ENCODE assay signal across 15 mouse cellular contexts in the genomic region with DNA sequence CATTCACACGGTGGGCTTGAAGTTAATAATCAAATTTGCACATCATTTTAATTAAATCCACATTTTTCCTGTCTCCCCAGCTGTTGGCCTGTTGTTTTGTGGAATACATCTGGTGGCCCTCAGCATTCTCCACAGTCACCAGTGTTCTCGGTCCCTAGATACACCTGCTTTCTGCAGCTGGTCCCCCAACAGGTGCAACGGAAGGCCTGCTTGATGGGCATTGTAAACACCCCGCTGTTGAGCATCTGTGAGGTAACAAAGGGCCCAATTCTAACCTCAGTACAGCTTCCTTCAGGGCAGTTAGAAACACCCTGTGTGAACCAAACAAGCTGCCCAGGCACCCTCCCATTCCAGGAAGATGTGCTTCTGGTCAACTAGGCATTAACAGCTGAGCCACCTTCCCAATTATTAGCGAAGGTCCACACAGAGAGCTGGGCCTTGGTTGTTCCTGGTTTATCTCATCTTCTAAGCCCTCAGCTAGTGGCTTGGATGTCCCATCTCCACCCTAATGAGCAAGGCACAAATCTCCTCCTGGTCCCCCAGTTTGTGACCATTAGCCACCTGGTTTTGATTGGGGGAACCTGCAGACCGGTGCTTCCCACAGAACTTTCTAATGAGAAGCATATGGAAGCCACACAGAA.
"Had no signal": no experiment of that assay in that cellular context is flagged by ENCODE, and none has a peak within 500 bp of the region (broad histone marks: within the 10 kb centered on the region; RNA-seq: fewer than 3 reads in every experiment).

No protein-coding gene starts in this region.

- DNase-seq: kidney, adult 2 months; kidney, postnatal 25 days; layer of hippocampus, adult 9-11 months; liver, embryonic 13.5 days; lung, embryonic 14.5 days; thymus, adult 18-20 months; thymus, postnatal 4 days had no signal

- H3K27ac ChIP-seq: kidney, postnatal 0 days; layer of hippocampus, adult 2 months; limb, embryonic 12.5 days; liver, embryonic 13.5 days; macrophage; midbrain, embryonic 12.5 days; midbrain, embryonic 15.5 days; neural tube, embryonic 13.5 days had no signal

- ATAC-seq: lung, postnatal 0 days; midbrain, embryonic 15.5 days had no signal

- H3K4me1 ChIP-seq: liver, embryonic 13.5 days; midbrain, embryonic 12.5 days; midbrain, embryonic 15.5 days; neural tube, embryonic 13.5 days had no signal

- H3K27me3 ChIP-seq: liver, embryonic 13.5 days; midbrain, embryonic 12.5 days; midbrain, embryonic 15.5 days; neural tube, embryonic 13.5 days had no signal

- H3K9me3 ChIP-seq: limb, embryonic 12.5 days; liver, embryonic 13.5 days; midbrain, embryonic 12.5 days; midbrain, embryonic 15.5 days; neural tube, embryonic 13.5 days had no signal

- H3K4me3 ChIP-seq: layer of hippocampus, adult 2 months; limb, embryonic 12.5 days; liver, embryonic 13.5 days; midbrain, embryonic 12.5 days; midbrain, embryonic 15.5 days; neural tube, embryonic 13.5 days had no signal

- H3K4me2 ChIP-seq: limb, embryonic 12.5 days; liver, embryonic 13.5 days; lung, embryonic 14.5 days; midbrain, embryonic 12.5 days; midbrain, embryonic 15.5 days; neural tube, embryonic 13.5 days had no signal

- H3K9ac ChIP-seq: limb, embryonic 12.5 days; liver, embryonic 13.5 days; lung, embryonic 14.5 days; midbrain, embryonic 12.5 days; midbrain, embryonic 15.5 days; neural tube, embryonic 13.5 days had no signal

- H3K36me3 ChIP-seq: limb, embryonic 12.5 days; liver, embryonic 13.5 days; midbrain, embryonic 12.5 days; midbrain, embryonic 15.5 days; neural tube, embryonic 13.5 days had no signal
